Mouse (Mus musculus) heart, adult 2 months (tissue): ENCODE measurements at regions not wholly inside any gene's neighbourhood (a gene's known extent, or its start where the extent isn't known, plus 50 kb on each side); places are given as distances from the start of the nearest gene placed in this dataset.

Experiments used
- CTCF ChIP-seq: fragments of 200-600 bp; IDR thresholded peaks from 2 replicates; pipeline ENCODE4 v1.8.1; 2022; ENCODE audit warnings: antibody characterized with exemption, mild to moderate bottlenecking, moderate library complexity
- POLR2A ChIP-seq: fragments of 200-500 bp; IDR thresholded peaks from 2 replicates; pipeline ENCODE4 v1.6.1; 2011; ENCODE audit warnings: mild to moderate bottlenecking, low read depth, low read length, control low read depth; ENCODE audit not compliant: insufficient read depth

GRCm38 (mm10) chr2:116954896-116955295, 76.4 kb downstream of the Tmco5 start:
- TF ChIP-seq CTCF (no peak), POLR2A (no peak)
